Mouse (Mus musculus): ENCODE results near the gene Lrtm2. TPM values are rescaled to one million over a fixed set of nuclear protein-coding genes. Genes with fewer than 3 reads are reported as not detected.
"Not testable (repeated sequence)": the region's sequence is repeated elsewhere in the genome, so short reads cannot be mapped to it uniquely, and the experiment has no call there.

Lrtm2 gene
- polyA plus RNA-seq (2016; fragmentation: Nextera tagmentation; extraction: Ambion mirVana), result 0.54 and 0.60 TPM in 2 replicates

DNA sequence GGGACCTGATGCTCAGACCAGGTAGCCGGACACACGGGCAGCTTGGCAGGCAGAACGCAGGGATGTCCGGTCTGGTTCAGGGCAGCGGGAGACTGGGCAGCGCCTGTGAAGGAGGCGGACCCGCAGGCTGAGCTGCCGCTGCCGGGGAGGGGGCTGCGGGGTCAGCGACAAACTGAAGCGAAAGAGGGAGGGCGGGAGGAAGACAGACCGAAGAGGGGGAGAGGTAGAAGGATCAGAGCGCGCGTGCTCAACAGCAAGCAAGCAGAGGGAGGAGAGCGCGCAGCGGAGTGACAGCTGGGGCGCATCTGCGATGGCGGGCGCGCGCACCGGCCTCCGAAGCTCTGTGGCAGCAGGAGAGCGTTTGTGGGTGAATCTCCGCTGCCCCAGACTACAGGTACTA is at the start of gene Lrtm2:
Gene Lrtm2 (minus strand): TSS at position 261 of the 400 bp plus-strand sequence.
- Histone ChIP-seq H3K9me3 (no peaks in the 10 kb centered on the region), H3K27me3 (peaks cover 75% of the 10 kb centered on the region), H3K9ac (replicated peaks) (peak within 1 kb of the TSS; percentile 20; the same call in 1 of the 2 replicates), H3K27ac (replicated peaks) (no peak within 1 kb of the TSS), H3K4me3 (peak within 1 kb of the TSS; percentile 43), H3K4me2 (replicated peaks) (peak within 1 kb of the TSS; percentile 59), H3K36me3 (no peaks in the 10 kb centered on the region), H3K4me1 (peaks cover 33% of the 10 kb centered on the region)
- ATAC-seq (ENCODE audit: low FRiP score, low read depth), result peak; percentile 51
- WGBS, result under 1% methylated on average over 30 of the region's 31 CpGs

- H3K9ac ChIP-seq (replicated peaks), result no peak overlapping the region
- ATAC-seq (ENCODE audit: low FRiP score, low read depth), result no peak
- H3K27me3 ChIP-seq, result no peaks in the 10 kb centered on the region
- no peaks in the 10 kb centered on the region for H3K9me3 ChIP-seq
- 73% methylated on average over 1 of the region's 1 CpGs for WGBS
- no peak overlapping the region for H3K27ac ChIP-seq (replicated peaks)
- H3K4me3 ChIP-seq, result no peak overlapping the region
- H3K4me1 ChIP-seq, result no peaks in the 10 kb centered on the region
- H3K4me2 ChIP-seq (replicated peaks), result no peak overlapping the region
- H3K36me3 ChIP-seq, result no peaks in the 10 kb centered on the region
Measured at GRCm38 (mm10) chr6:119378631-119379030, 48.1 kb upstream of the Lrtm2 start.

DNA sequence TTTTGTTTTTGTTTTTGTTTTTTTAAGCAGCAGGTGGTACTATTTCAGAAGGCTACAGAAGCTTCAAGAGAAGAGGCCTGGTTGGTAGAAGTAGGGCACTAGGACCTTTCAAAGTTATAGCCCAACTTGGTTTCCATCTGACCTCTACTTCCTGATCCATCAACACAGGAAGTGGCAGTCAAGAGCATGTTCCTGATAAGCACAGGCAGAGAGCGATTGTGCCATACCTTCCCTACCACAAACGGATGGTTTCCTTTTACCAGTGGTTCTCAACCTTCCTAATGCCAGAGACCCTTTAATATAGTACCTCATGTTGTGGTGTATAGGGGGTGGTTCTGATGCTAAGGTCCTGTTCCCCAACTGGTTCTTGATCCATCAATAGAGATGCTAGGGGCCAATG is 47.0 kb upstream of the Lrtm2 start:
- Histone ChIP-seq H3K36me3 (no peaks in the 10 kb centered on the region), H3K4me3 (no peak overlapping the region), H3K4me2 (replicated peaks) (no peak overlapping the region), H3K9me3 (no peaks in the 10 kb centered on the region), H3K4me1 (no peaks in the 10 kb centered on the region), H3K27me3 (no peaks in the 10 kb centered on the region), H3K9ac (replicated peaks) (no peak overlapping the region), H3K27ac (replicated peaks) (no peak overlapping the region)
- no peak for ATAC-seq (ENCODE audit: low FRiP score, low read depth)
- WGBS, result 79% methylated on average over 2 of the region's 2 CpGs

DNA sequence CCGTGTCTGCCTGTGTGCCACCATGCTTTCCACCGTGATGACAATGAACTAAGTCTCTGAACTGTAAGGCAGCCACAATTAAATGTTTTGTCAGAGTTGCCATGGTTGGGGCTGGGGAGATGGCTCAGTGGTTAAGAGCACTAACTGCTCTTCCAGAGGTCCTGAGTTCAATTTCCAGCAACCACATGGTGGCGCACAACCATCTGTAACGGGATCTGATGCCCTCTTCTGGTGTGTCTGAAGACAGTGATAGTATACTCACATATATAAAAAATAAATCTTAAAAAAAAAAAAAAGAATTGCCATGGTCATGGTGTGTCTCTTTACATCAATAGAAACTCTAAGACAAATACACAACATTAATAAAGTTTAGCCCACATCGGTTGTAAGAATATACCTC is 44.5 kb upstream of the Lrtm2 start:
- no peak overlapping the region for H3K4me3 ChIP-seq
- WGBS, result 79% methylated on average over 5 of the region's 5 CpGs
- H3K9me3 ChIP-seq, result no peaks in the 10 kb centered on the region
- no peaks in the 10 kb centered on the region for H3K4me1 ChIP-seq
- no peak overlapping the region for H3K9ac ChIP-seq (replicated peaks)
- no peaks in the 10 kb centered on the region for H3K36me3 ChIP-seq
- H3K27me3 ChIP-seq, result no peaks in the 10 kb centered on the region
- no peak overlapping the region for H3K4me2 ChIP-seq (replicated peaks)
- H3K27ac ChIP-seq (replicated peaks), result no peak overlapping the region
- no peak for ATAC-seq (ENCODE audit: low FRiP score, low read depth)

GRCm38 (mm10) chr6:119373000-119373705 is 42.6 kb upstream of the Lrtm2 start:
- Histone ChIP-seq H3K4me2 (replicated peaks) (no peak overlapping the region), H3K9me3 (no peaks in the 10 kb centered on the region), H3K9ac (replicated peaks) (no peak overlapping the region), H3K36me3 (peaks cover 5% of the 10 kb centered on the region; the same call in 1 of the 2 replicates), H3K4me1 (no peaks in the 10 kb centered on the region), H3K4me3 (no peak overlapping the region), H3K27me3 (no peaks in the 10 kb centered on the region), H3K27ac (replicated peaks) (no peak overlapping the region)
- ATAC-seq (ENCODE audit: low FRiP score, low read depth), result no peak

DNA sequence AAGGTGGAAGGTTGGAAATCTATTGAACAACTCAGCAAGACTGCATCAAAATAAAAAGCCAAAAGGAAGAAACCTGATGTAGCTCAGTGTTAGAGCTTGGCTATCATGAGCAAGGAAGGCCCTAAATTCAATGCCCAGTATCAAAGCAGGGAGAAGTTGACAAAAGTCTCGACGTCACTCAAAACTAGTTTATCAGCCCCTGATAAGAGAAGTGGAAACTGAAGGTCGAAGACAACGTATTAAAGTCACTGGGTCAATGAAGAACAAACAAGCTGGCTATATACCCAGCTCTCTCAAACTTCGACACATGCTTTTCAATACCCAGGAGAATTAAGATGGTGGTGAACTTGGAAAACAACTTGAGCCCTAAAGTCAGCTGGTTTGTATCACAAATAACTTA is 41.7 kb upstream of the Lrtm2 start:
- no peak overlapping the region for H3K4me2 ChIP-seq (replicated peaks)
- H3K9me3 ChIP-seq, result no peaks in the 10 kb centered on the region
- no peak for ATAC-seq (ENCODE audit: low FRiP score, low read depth)
- 90% methylated on average over 5 of the region's 5 CpGs for WGBS
- no peak overlapping the region for H3K27ac ChIP-seq (replicated peaks)
- H3K4me3 ChIP-seq, result no peak overlapping the region
- no peaks in the 10 kb centered on the region for H3K4me1 ChIP-seq
- peaks cover 11% of the 10 kb centered on the region; the same call in 1 of the 2 replicates for H3K36me3 ChIP-seq
- no peaks in the 10 kb centered on the region for H3K27me3 ChIP-seq
- no peak overlapping the region for H3K9ac ChIP-seq (replicated peaks)

DNA sequence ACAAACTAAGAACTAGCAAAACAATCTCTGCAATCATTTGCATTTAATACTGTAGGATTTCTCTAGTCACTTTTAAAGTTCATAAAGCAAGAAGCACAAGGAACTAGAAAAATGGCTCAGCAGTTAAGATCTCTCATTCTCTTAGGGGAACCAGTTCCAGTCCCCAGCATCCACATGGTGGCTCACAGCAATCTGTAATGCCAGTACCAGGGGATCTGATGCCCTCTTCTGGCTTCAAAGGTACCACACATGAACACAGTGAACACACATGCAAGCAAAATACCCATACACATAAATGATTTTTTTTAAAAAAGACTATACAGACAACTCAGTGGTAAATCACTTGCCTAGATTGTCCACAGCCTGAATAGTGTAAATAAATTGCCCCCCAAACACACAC is 41.1 kb upstream of the Lrtm2 start:
- no peaks in the 10 kb centered on the region for H3K4me1 ChIP-seq
- no peak overlapping the region for H3K27ac ChIP-seq (replicated peaks)
- no peaks in the 10 kb centered on the region for H3K27me3 ChIP-seq
- no peak overlapping the region for H3K9ac ChIP-seq (replicated peaks)
- peaks cover 13% of the 10 kb centered on the region; the same call in 1 of the 2 replicates for H3K36me3 ChIP-seq
- no peak overlapping the region for H3K4me2 ChIP-seq (replicated peaks)
- no peak for ATAC-seq (ENCODE audit: low FRiP score, low read depth)
- H3K4me3 ChIP-seq, result no peak overlapping the region
- H3K9me3 ChIP-seq, result no peaks in the 10 kb centered on the region

- Histone ChIP-seq H3K4me2 (replicated peaks) (no peak overlapping the region), H3K4me1 (no peaks in the 10 kb centered on the region), H3K36me3 (peaks cover 40% of the 10 kb centered on the region), H3K27ac (replicated peaks) (no peak overlapping the region), H3K4me3 (no peak overlapping the region), H3K9me3 (no peaks in the 10 kb centered on the region), H3K27me3 (no peaks in the 10 kb centered on the region), H3K9ac (replicated peaks) (no peak overlapping the region)
- 93% methylated on average over 2 of the region's 2 CpGs for WGBS
- no peak for ATAC-seq (ENCODE audit: low FRiP score, low read depth)
Measured at GRCm38 (mm10) chr6:119367382-119367781, 36.8 kb upstream of the Lrtm2 start.

GRCm38 (mm10) chr6:119366800-119367199 is 36.2 kb upstream of the Lrtm2 start:
- not testable (repeated sequence) for H3K9ac ChIP-seq (replicated peaks); H3K4me1 ChIP-seq; H3K9me3 ChIP-seq; H3K27ac ChIP-seq (replicated peaks); H3K4me2 ChIP-seq (replicated peaks); ATAC-seq (ENCODE audit: low FRiP score, low read depth); H3K27me3 ChIP-seq; H3K4me3 ChIP-seq
- 86% methylated on average over 4 of the region's 4 CpGs for WGBS
- peaks cover 42% of the 10 kb centered on the region for H3K36me3 ChIP-seq

DNA sequence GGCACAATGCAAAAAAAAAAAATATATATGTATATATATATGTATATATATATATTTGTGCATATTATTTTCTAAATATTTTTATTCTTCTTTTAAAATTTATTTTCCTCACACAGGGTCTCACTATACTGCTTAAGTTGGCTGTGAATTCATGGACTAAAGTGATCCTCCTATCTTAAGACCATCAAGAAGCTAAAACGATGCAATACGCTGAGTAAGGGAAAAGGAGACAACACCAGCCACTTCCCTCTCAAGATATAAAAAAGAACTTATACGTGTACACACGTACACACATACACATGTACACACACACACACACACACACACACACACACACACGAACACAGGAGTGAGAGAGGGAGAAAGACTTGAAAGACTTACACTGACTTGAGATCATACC is 33.0 kb upstream of the Lrtm2 start:
- H3K4me2 ChIP-seq (replicated peaks), result no peak overlapping the region
- no peaks in the 10 kb centered on the region for H3K9me3 ChIP-seq
- no peak for ATAC-seq (ENCODE audit: low FRiP score, low read depth)
- no peaks in the 10 kb centered on the region for H3K4me1 ChIP-seq
- no peak overlapping the region for H3K27ac ChIP-seq (replicated peaks)
- no peak overlapping the region for H3K4me3 ChIP-seq
- peaks cover 71% of the 10 kb centered on the region for H3K36me3 ChIP-seq
- no peak overlapping the region for H3K9ac ChIP-seq (replicated peaks)
- no peaks in the 10 kb centered on the region for H3K27me3 ChIP-seq
- WGBS, result 91% methylated on average over 5 of the region's 5 CpGs

- H3K27me3 ChIP-seq, result no peaks in the 10 kb centered on the region
- WGBS, result 89% methylated on average over 3 of the region's 3 CpGs
- ATAC-seq (ENCODE audit: low FRiP score, low read depth), result no peak
- H3K4me2 ChIP-seq (replicated peaks), result no peak overlapping the region
- peaks cover 75% of the 10 kb centered on the region for H3K36me3 ChIP-seq
- no peak overlapping the region for H3K9ac ChIP-seq (replicated peaks)
- H3K4me3 ChIP-seq, result no peak overlapping the region
- no peak overlapping the region for H3K27ac ChIP-seq (replicated peaks)
- H3K4me1 ChIP-seq, result no peaks in the 10 kb centered on the region
- H3K9me3 ChIP-seq, result no peaks in the 10 kb centered on the region
Measured at GRCm38 (mm10) chr6:119360925-119361702, 30.5 kb upstream of the Lrtm2 start.

- 86% methylated on average over 6 of the region's 6 CpGs for WGBS
- not testable (repeated sequence) for H3K9me3 ChIP-seq; H3K27ac ChIP-seq (replicated peaks); ATAC-seq (ENCODE audit: low FRiP score, low read depth); H3K27me3 ChIP-seq; H3K4me3 ChIP-seq; H3K9ac ChIP-seq (replicated peaks); H3K4me2 ChIP-seq (replicated peaks); H3K4me1 ChIP-seq
- peaks cover 75% of the 10 kb centered on the region for H3K36me3 ChIP-seq
Measured at GRCm38 (mm10) chr6:119360250-119360649, 29.7 kb upstream of the Lrtm2 start.
